Mouse (Mus musculus): ENCODE results near the gene Wfikkn2. TPM values are rescaled to one million over a fixed set of nuclear protein-coding genes. Genes with fewer than 3 reads are reported as not detected.

The Wfikkn2 gene
- polyA plus RNA-seq, 1 experiment from 2014 or later = 2.9 TPM

- Histone ChIP-seq H3K9ac (ENCODE audit: low read length) (no peak overlapping the region), H3K9me3 (ENCODE audit: control insufficient read depth, low read length) (no peaks in the 10 kb centered on the region), H3K4me1 (replicated peaks; ENCODE audit: control insufficient read depth, insufficient read depth, low read length) (0 out of 2 replicates have a peak, but pooled peaks cover 3% of the 10 kb centered on the region), H3K27ac (ENCODE audit: low read depth, low read length) (no peak overlapping the region), H3K36me3 (ENCODE audit: control insufficient read depth, insufficient read depth, low read length) (no peaks in the 10 kb centered on the region), H3K27me3 (ENCODE audit: control insufficient read depth, insufficient read depth, low read length) (no peaks in the 10 kb centered on the region), H3K4me2 (ENCODE audit: low read depth, low read length, severe bottlenecking) (no peak overlapping the region), H3K4me3 (ENCODE audit: low read depth, low read length) (no peak overlapping the region)
- no peak for DNase-seq (ENCODE audit: low spot score)
- 86% methylated on average over 7 of the region's 7 CpGs for WGBS
- ATAC-seq (replicated peaks; ENCODE audit: low FRiP score) = no peak
These were observed 47.2 kb downstream of the Wfikkn2 start for GRCm38 (mm10) chr11:94198405-94199146.

GRCm38 (mm10) chr11:94196311-94196710, 49.5 kb downstream of the Wfikkn2 start:
- H3K27ac ChIP-seq (ENCODE audit: low read depth, low read length) = no peak overlapping the region
- H3K36me3 ChIP-seq (ENCODE audit: control insufficient read depth, insufficient read depth, low read length) = no peaks in the 10 kb centered on the region
- H3K4me2 ChIP-seq (ENCODE audit: low read depth, low read length, severe bottlenecking) = no peak overlapping the region
- no peak for DNase-seq (ENCODE audit: low spot score)
- 0 out of 2 replicates have a peak, but pooled peaks cover 3% of the 10 kb centered on the region for H3K4me1 ChIP-seq (replicated peaks; ENCODE audit: control insufficient read depth, insufficient read depth, low read length)
- no peak for ATAC-seq (replicated peaks; ENCODE audit: low FRiP score)
- no peak overlapping the region for H3K4me3 ChIP-seq (ENCODE audit: low read depth, low read length)
- H3K27me3 ChIP-seq (ENCODE audit: control insufficient read depth, insufficient read depth, low read length) = no peaks in the 10 kb centered on the region
- H3K9ac ChIP-seq (ENCODE audit: low read length) = no peak overlapping the region
- WGBS = 88% methylated on average over 3 of the region's 3 CpGs
- H3K9me3 ChIP-seq (ENCODE audit: control insufficient read depth, low read length) = no peaks in the 10 kb centered on the region

GRCm38 (mm10) chr11:94193109-94193508, 52.7 kb downstream of the Wfikkn2 start:
- DNase-seq (ENCODE audit: low spot score) (no peak), ATAC-seq (replicated peaks; ENCODE audit: low FRiP score) (no peak)
- Histone ChIP-seq H3K9ac (ENCODE audit: low read length) (no peak overlapping the region), H3K27ac (ENCODE audit: low read depth, low read length) (no peak overlapping the region), H3K27me3 (ENCODE audit: control insufficient read depth, insufficient read depth, low read length) (no peaks in the 10 kb centered on the region), H3K4me3 (ENCODE audit: low read depth, low read length) (no peak overlapping the region), H3K4me1 (replicated peaks; ENCODE audit: control insufficient read depth, insufficient read depth, low read length) (0 out of 2 replicates have a peak, but pooled peaks cover 3% of the 10 kb centered on the region), H3K9me3 (ENCODE audit: control insufficient read depth, low read length) (no peaks in the 10 kb centered on the region), H3K4me2 (ENCODE audit: low read depth, low read length, severe bottlenecking) (no peak overlapping the region), H3K36me3 (ENCODE audit: control insufficient read depth, insufficient read depth, low read length) (no peaks in the 10 kb centered on the region)
- 81% methylated on average over 2 of the region's 2 CpGs for WGBS

GRCm38 (mm10) chr11:94190665-94191064, 55.1 kb downstream of the Wfikkn2 start:
- Histone ChIP-seq H3K9ac (ENCODE audit: low read length) (no peak overlapping the region), H3K4me3 (ENCODE audit: low read depth, low read length) (no peak overlapping the region), H3K4me1 (replicated peaks; ENCODE audit: control insufficient read depth, insufficient read depth, low read length) (0 out of 2 replicates have a peak, but pooled peaks cover 3% of the 10 kb centered on the region), H3K27ac (ENCODE audit: low read depth, low read length) (no peak overlapping the region), H3K36me3 (ENCODE audit: control insufficient read depth, insufficient read depth, low read length) (no peaks in the 10 kb centered on the region), H3K27me3 (ENCODE audit: control insufficient read depth, insufficient read depth, low read length) (no peaks in the 10 kb centered on the region), H3K9me3 (ENCODE audit: control insufficient read depth, low read length) (no peaks in the 10 kb centered on the region), H3K4me2 (ENCODE audit: low read depth, low read length, severe bottlenecking) (no peak overlapping the region)
- ATAC-seq (replicated peaks; ENCODE audit: low FRiP score) (no peak), DNase-seq (ENCODE audit: low spot score) (no peak)
- 85% methylated on average over 5 of the region's 5 CpGs for WGBS

GRCm38 (mm10) chr11:94189579-94189978, 56.2 kb downstream of the Wfikkn2 start:
- H3K27ac ChIP-seq (ENCODE audit: low read depth, low read length) = no peak overlapping the region

More at GRCm38 (mm10) chr11:94189579-94189978, 56.2 kb downstream of the Wfikkn2 start:
- ATAC-seq (replicated peaks; ENCODE audit: low FRiP score) = no peak
- H3K9ac ChIP-seq (ENCODE audit: low read length) = no peak overlapping the region
- H3K4me3 ChIP-seq (ENCODE audit: low read depth, low read length) = no peak overlapping the region
- no peaks in the 10 kb centered on the region for H3K9me3 ChIP-seq (ENCODE audit: control insufficient read depth, low read length)
- H3K36me3 ChIP-seq (ENCODE audit: control insufficient read depth, insufficient read depth, low read length) = no peaks in the 10 kb centered on the region
- no peak overlapping the region for H3K4me2 ChIP-seq (ENCODE audit: low read depth, low read length, severe bottlenecking)
- WGBS = 78% methylated on average over 10 of the region's 10 CpGs
- no peaks in the 10 kb centered on the region for H3K27me3 ChIP-seq (ENCODE audit: control insufficient read depth, insufficient read depth, low read length)
- DNase-seq (ENCODE audit: low spot score) = no peak
- H3K4me1 ChIP-seq (replicated peaks; ENCODE audit: control insufficient read depth, insufficient read depth, low read length) = 0 out of 2 replicates have a peak, but pooled peaks cover 1% of the 10 kb centered on the region

Other genes starting within 250 kb of the Wfikkn2 start
- 93.4 and 101 TPM in 2 replicates for gene Spag9, start 249.9 kb downstream of the Wfikkn2 start, polyA plus RNA-seq (2014; fragmentation: Nextera tagmentation; extraction: Ambion mirVana)
- gene Tob1, start 34.6 kb downstream of the Wfikkn2 start, polyA plus RNA-seq (2014; fragmentation: Nextera tagmentation; extraction: Ambion mirVana) = 43.0 and 44.0 TPM in 2 replicates
- 0.68 and 1.4 TPM in 2 replicates for gene Gm21885, start 35.9 kb upstream of the Wfikkn2 start, polyA plus RNA-seq (2014; fragmentation: Nextera tagmentation; extraction: Ambion mirVana)
- gene Luc7l3, start 76.0 kb upstream of the Wfikkn2 start, polyA plus RNA-seq (2014; fragmentation: Nextera tagmentation; extraction: Ambion mirVana) = 132 and 136 TPM in 2 replicates
- gene Ankrd40, start 82.0 kb upstream of the Wfikkn2 start, polyA plus RNA-seq (2014; fragmentation: Nextera tagmentation; extraction: Ambion mirVana) = 24.1 and 25.8 TPM in 2 replicates
- gene Abcc3, start 147.0 kb upstream of the Wfikkn2 start, polyA plus RNA-seq (2014; fragmentation: Nextera tagmentation; extraction: Ambion mirVana) = 0.49 and 0.57 TPM in 2 replicates
- gene Cacna1g, start 228.2 kb upstream of the Wfikkn2 start, polyA plus RNA-seq (2014; fragmentation: Nextera tagmentation; extraction: Ambion mirVana) = 13.0 and 17.4 TPM in 2 replicates
- gene Spata20, start 240.2 kb upstream of the Wfikkn2 start, polyA plus RNA-seq (2014; fragmentation: Nextera tagmentation; extraction: Ambion mirVana) = 0.17 TPM in 1 of 2 replicates, not detected in the other

All from forebrain, embryonic 11.5 days (tissue).